Mouse (Mus musculus): ENCODE data around the gene Ccl27a. TPM values are rescaled to one million over a fixed set of nuclear protein-coding genes. Genes with fewer than 3 reads are reported as not detected.
"Not testable (repeated sequence)": the region's sequence is repeated elsewhere in the genome, so short reads cannot be mapped to it uniquely, and the experiment has no call there.

The Ccl27a gene
- polyA plus RNA-seq, 1 experiment from 2014 or later = 36.3 TPM

- H3K9me3 ChIP-seq (ENCODE audit: low read length); ATAC-seq (ENCODE audit: low FRiP score, low TSS enrichment); H3K4me3 ChIP-seq (ENCODE audit: low read length); H3K36me3 ChIP-seq (ENCODE audit: insufficient read depth, low read length); H3K9ac ChIP-seq (replicated peaks; ENCODE audit: low read length); H3K27ac ChIP-seq (ENCODE audit: low read length); H3K27me3 ChIP-seq (ENCODE audit: insufficient read depth, low read length): not testable (repeated sequence)
- peaks cover 32% of the 10 kb centered on the region for H3K4me1 ChIP-seq (ENCODE audit: insufficient read depth, low read length)
- WGBS = 81% methylated on average over 3 of the region's 6 CpGs
- peak overlapping the region; percentile 65; the same call in 1 of the 2 replicates for H3K4me2 ChIP-seq (replicated peaks; ENCODE audit: low read depth, low read length)
These were observed 10.9 kb downstream of the Ccl27a start for GRCm38 (mm10) chr4:41763176-41763575.

- not testable (repeated sequence) for H3K36me3 ChIP-seq (ENCODE audit: insufficient read depth, low read length); H3K27me3 ChIP-seq (ENCODE audit: insufficient read depth, low read length); H3K9me3 ChIP-seq (ENCODE audit: low read length); ATAC-seq (ENCODE audit: low FRiP score, low TSS enrichment)
- Histone ChIP-seq H3K4me2 (replicated peaks; ENCODE audit: low read depth, low read length) (peak overlapping the region; percentile 65), H3K27ac (ENCODE audit: low read length) (peak overlapping the region; percentile 92), H3K9ac (replicated peaks; ENCODE audit: low read length) (peak overlapping the region; percentile 71), H3K4me1 (ENCODE audit: insufficient read depth, low read length) (peaks cover 37% of the 10 kb centered on the region), H3K4me3 (ENCODE audit: low read length) (peak overlapping the region; percentile 52)
- 34% methylated on average over 8 of the region's 8 CpGs for WGBS
These were observed 11.3 kb downstream of the Ccl27a start for GRCm38 (mm10) chr4:41762688-41763114.

GRCm38 (mm10) chr4:41762099-41762687 is 11.9 kb downstream of the Ccl27a start:
- no peaks in the 10 kb centered on the region for H3K36me3 ChIP-seq (ENCODE audit: insufficient read depth, low read length)
- H3K27me3 ChIP-seq (ENCODE audit: insufficient read depth, low read length) = no peaks in the 10 kb centered on the region
- peaks cover 38% of the 10 kb centered on the region for H3K4me1 ChIP-seq (ENCODE audit: insufficient read depth, low read length)
- peak overlapping the region; percentile 71 for H3K9ac ChIP-seq (replicated peaks; ENCODE audit: low read length)
- H3K4me3 ChIP-seq (ENCODE audit: low read length) = peak overlapping the region; percentile 52
- peak; percentile 60 for ATAC-seq (ENCODE audit: low FRiP score, low TSS enrichment)
- H3K27ac ChIP-seq (ENCODE audit: low read length) = peak overlapping the region; percentile 92
- H3K4me2 ChIP-seq (replicated peaks; ENCODE audit: low read depth, low read length) = peak overlapping the region; percentile 65
- 31% methylated on average over 8 of the region's 8 CpGs for WGBS
- H3K9me3 ChIP-seq (ENCODE audit: low read length) = no peaks in the 10 kb centered on the region

- H3K9me3 ChIP-seq (ENCODE audit: low read length) = no peaks in the 10 kb centered on the region
- no peak for ATAC-seq (ENCODE audit: low FRiP score, low TSS enrichment)
- H3K27ac ChIP-seq (ENCODE audit: low read length) = peak overlapping the region; percentile 92
- H3K36me3 ChIP-seq (ENCODE audit: insufficient read depth, low read length) = no peaks in the 10 kb centered on the region
- H3K4me3 ChIP-seq (ENCODE audit: low read length) = peak overlapping the region; percentile 52
- peak overlapping the region; percentile 71 for H3K9ac ChIP-seq (replicated peaks; ENCODE audit: low read length)
- H3K27me3 ChIP-seq (ENCODE audit: insufficient read depth, low read length) = no peaks in the 10 kb centered on the region
- peak overlapping the region; percentile 65 for H3K4me2 ChIP-seq (replicated peaks; ENCODE audit: low read depth, low read length)
- peaks cover 38% of the 10 kb centered on the region for H3K4me1 ChIP-seq (ENCODE audit: insufficient read depth, low read length)
These were observed 12.4 kb downstream of the Ccl27a start for GRCm38 (mm10) chr4:41761680-41762079.

GRCm38 (mm10) chr4:41760911-41761310 is 13.1 kb downstream of the Ccl27a start:
- H3K27ac ChIP-seq (ENCODE audit: low read length) = peak overlapping the region; percentile 92
- peaks cover 44% of the 10 kb centered on the region for H3K4me1 ChIP-seq (ENCODE audit: insufficient read depth, low read length)
- H3K36me3 ChIP-seq (ENCODE audit: insufficient read depth, low read length) = no peaks in the 10 kb centered on the region
- ATAC-seq (ENCODE audit: low FRiP score, low TSS enrichment) = peak; percentile 19
- 63% methylated on average over 4 of the region's 4 CpGs for WGBS
- H3K4me2 ChIP-seq (replicated peaks; ENCODE audit: low read depth, low read length) = peak overlapping the region; percentile 65
- H3K9me3 ChIP-seq (ENCODE audit: low read length) = no peaks in the 10 kb centered on the region
- peak overlapping the region; percentile 71 for H3K9ac ChIP-seq (replicated peaks; ENCODE audit: low read length)
- H3K4me3 ChIP-seq (ENCODE audit: low read length) = peak overlapping the region; percentile 52
- no peaks in the 10 kb centered on the region for H3K27me3 ChIP-seq (ENCODE audit: insufficient read depth, low read length)

- no peaks in the 10 kb centered on the region for H3K27me3 ChIP-seq (ENCODE audit: insufficient read depth, low read length)
- peaks cover 44% of the 10 kb centered on the region for H3K4me1 ChIP-seq (ENCODE audit: insufficient read depth, low read length)
- peak overlapping the region; percentile 52 for H3K4me3 ChIP-seq (ENCODE audit: low read length)
- H3K4me2 ChIP-seq (replicated peaks; ENCODE audit: low read depth, low read length) = peak overlapping the region; percentile 65
- no peaks in the 10 kb centered on the region for H3K36me3 ChIP-seq (ENCODE audit: insufficient read depth, low read length)
- 1% methylated on average over 15 of the region's 15 CpGs for WGBS
- H3K9me3 ChIP-seq (ENCODE audit: low read length) = no peaks in the 10 kb centered on the region
- H3K9ac ChIP-seq (replicated peaks; ENCODE audit: low read length) = peak overlapping the region; percentile 71
- ATAC-seq (ENCODE audit: low FRiP score, low TSS enrichment) = peak; percentile 93
- H3K27ac ChIP-seq (ENCODE audit: low read length) = peak overlapping the region; percentile 92
These were observed 13.7 kb downstream of the Ccl27a start for GRCm38 (mm10) chr4:41760288-41760721.

GRCm38 (mm10) chr4:41759656-41760287 is 14.3 kb downstream of the Ccl27a start:
- peak overlapping the region; percentile 65 for H3K4me2 ChIP-seq (replicated peaks; ENCODE audit: low read depth, low read length)
- H3K9ac ChIP-seq (replicated peaks; ENCODE audit: low read length) = peak overlapping the region; percentile 71
- peak overlapping the region; percentile 92 for H3K27ac ChIP-seq (ENCODE audit: low read length)
- no peaks in the 10 kb centered on the region for H3K27me3 ChIP-seq (ENCODE audit: insufficient read depth, low read length)
- ATAC-seq (ENCODE audit: low FRiP score, low TSS enrichment) = no peak
- H3K9me3 ChIP-seq (ENCODE audit: low read length) = no peaks in the 10 kb centered on the region
- peak overlapping the region; percentile 52 for H3K4me3 ChIP-seq (ENCODE audit: low read length)
- WGBS = 36% methylated on average over 6 of the region's 6 CpGs
- H3K36me3 ChIP-seq (ENCODE audit: insufficient read depth, low read length) = no peaks in the 10 kb centered on the region
- H3K4me1 ChIP-seq (ENCODE audit: insufficient read depth, low read length) = peaks cover 47% of the 10 kb centered on the region

- Histone ChIP-seq H3K4me1 (ENCODE audit: insufficient read depth, low read length) (peaks cover 49% of the 10 kb centered on the region), H3K9me3 (ENCODE audit: low read length) (no peaks in the 10 kb centered on the region), H3K4me3 (ENCODE audit: low read length) (no peak overlapping the region), H3K27ac (ENCODE audit: low read length) (peak overlapping the region; percentile 92; the same call in 1 of the 2 replicates), H3K4me2 (replicated peaks; ENCODE audit: low read depth, low read length) (no peak overlapping the region), H3K27me3 (ENCODE audit: insufficient read depth, low read length) (no peaks in the 10 kb centered on the region), H3K9ac (replicated peaks; ENCODE audit: low read length) (no peak overlapping the region), H3K36me3 (ENCODE audit: insufficient read depth, low read length) (no peaks in the 10 kb centered on the region)
- 76% methylated on average over 9 of the region's 9 CpGs for WGBS
- no peak for ATAC-seq (ENCODE audit: low FRiP score, low TSS enrichment)
These were observed 14.8 kb downstream of the Ccl27a start for GRCm38 (mm10) chr4:41759206-41759605.

- Histone ChIP-seq H3K36me3 (ENCODE audit: insufficient read depth, low read length) (no peaks in the 10 kb centered on the region), H3K27ac (ENCODE audit: low read length) (peak overlapping the region; percentile 2; the same call in 1 of the 2 replicates), H3K9ac (replicated peaks; ENCODE audit: low read length) (no peak overlapping the region), H3K4me1 (ENCODE audit: insufficient read depth, low read length) (peaks cover 49% of the 10 kb centered on the region), H3K4me3 (ENCODE audit: low read length) (no peak overlapping the region), H3K4me2 (replicated peaks; ENCODE audit: low read depth, low read length) (no peak overlapping the region), H3K27me3 (ENCODE audit: insufficient read depth, low read length) (no peaks in the 10 kb centered on the region), H3K9me3 (ENCODE audit: low read length) (no peaks in the 10 kb centered on the region)
- 88% methylated on average over 4 of the region's 4 CpGs for WGBS
- ATAC-seq (ENCODE audit: low FRiP score, low TSS enrichment) = no peak
These were observed 15.3 kb downstream of the Ccl27a start for GRCm38 (mm10) chr4:41758701-41759100.

- Histone ChIP-seq H3K9me3 (ENCODE audit: low read length) (no peaks in the 10 kb centered on the region), H3K36me3 (ENCODE audit: insufficient read depth, low read length) (no peaks in the 10 kb centered on the region), H3K4me3 (ENCODE audit: low read length) (no peak overlapping the region), H3K27ac (ENCODE audit: low read length) (no peak overlapping the region), H3K9ac (replicated peaks; ENCODE audit: low read length) (no peak overlapping the region), H3K4me2 (replicated peaks; ENCODE audit: low read depth, low read length) (no peak overlapping the region), H3K4me1 (ENCODE audit: insufficient read depth, low read length) (peaks cover 49% of the 10 kb centered on the region), H3K27me3 (ENCODE audit: insufficient read depth, low read length) (no peaks in the 10 kb centered on the region)
- 36% methylated on average over 11 of the region's 11 CpGs for WGBS
- ATAC-seq (ENCODE audit: low FRiP score, low TSS enrichment) = no peak
These were observed 16.0 kb downstream of the Ccl27a start for GRCm38 (mm10) chr4:41758021-41758420.

Data from kidney, embryonic 16.5 days (tissue).